Mouse (Mus musculus) lung, postnatal 10 days (tissue): ENCODE data around the gene Rab3c.

Experiments used
- DNase-seq: peaks from one replicate; pipeline ENCODE4 v3.0.0; 2021

The Rab3c gene

DNA sequence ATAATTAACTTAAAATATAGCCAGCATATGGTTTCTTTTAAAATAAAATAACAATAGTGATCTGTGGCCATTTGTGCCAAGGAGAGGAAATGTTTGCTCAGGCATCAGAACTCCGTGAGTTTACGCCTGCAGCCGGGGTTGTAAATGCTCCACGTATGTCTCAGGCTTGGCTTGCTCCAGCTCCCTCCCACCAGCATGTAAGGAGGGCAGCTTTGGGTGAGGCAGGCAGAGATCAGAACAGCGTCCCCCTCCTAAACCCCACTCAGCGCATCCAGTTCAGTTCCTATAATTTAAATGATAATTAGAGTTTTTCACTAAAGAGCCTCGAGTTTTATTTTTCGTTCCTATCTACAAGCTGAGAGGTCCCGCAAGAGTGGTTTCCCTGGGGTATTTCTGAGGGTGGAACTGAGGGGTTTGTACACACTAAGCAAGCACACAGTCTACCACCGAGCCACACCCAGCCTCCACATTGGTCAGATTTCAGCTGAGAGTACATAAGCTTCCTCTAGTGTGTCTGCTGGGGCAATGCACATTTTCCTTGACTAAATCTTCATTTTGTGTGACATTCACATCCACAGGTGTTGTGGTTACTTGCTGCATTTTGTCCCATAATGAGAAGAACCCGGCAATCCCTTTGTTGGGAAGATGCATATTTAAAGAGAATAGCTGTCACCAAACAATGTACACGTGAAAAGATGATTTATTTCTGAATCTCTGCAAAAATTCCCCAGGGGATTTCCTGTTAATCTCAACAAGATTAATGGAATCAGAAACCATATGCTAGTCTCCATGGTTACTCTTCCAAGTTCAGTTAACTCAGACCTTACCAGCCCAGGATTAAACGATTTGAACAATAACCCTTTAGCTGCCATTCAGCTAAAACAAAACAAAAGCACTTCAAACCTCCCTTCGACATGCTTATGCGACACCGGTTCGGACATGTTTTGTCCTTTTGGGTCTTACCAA, 186.8 kb downstream of the Rab3c start:
- DNase-seq = no peak

DNA sequence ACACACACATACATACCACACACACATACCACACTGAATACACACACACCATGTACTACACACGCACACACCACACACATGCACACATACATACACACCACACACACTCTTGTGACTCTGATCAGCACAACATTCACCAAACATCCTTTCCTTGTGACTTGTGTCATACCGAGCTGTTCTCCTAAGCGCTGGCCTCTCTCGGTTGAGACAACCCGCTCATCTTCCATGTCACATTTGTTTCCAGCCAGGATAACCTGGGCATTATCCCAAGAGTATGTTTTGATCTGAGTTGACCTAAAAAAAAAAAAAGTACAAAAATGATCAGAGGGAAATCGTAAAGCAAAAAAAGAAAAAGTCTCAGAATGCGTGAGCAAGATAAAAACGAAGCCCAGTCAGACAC, 196.8 kb downstream of the Rab3c start:
- no peak for DNase-seq

DNA sequence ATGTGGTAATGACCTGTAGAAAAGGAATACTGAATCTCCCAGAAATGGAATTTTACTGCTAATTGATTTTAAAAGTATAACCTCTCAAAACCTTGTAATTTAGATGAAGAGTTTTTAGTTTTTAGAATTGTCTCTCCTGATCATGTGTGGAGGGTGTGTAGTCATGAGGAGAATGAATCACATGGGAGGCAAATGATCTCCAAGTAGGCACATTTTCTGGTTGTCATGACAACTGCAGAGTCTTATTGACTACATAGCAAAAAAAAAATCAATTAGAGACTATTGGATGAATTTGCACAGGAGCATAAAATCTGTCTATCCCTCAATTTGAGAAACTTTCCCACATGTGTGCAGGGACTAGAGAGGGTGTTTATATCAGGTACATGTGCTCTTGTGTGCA, 199.6 kb downstream of the Rab3c start:
- no peak for DNase-seq

DNA sequence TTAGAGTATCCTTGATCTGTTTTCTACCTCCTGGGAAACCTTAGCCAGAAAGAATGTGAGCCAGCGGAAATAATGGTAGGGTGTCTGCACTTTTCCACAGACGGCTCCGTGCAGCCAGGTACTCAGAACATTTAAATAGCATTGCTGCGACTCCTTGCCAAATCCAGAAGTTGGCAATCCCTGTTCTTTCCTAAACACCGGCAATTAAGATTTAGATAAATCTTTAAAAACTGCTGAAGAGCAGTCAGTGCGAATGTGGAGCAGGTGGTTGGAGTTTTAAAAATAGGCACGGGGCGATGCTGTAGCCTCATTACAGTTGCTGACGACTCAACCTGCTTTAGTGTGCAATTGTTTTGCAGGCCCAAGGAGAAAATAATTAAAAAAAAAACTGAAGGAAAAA, 205.2 kb downstream of the Rab3c start:
- no peak for DNase-seq

DNA sequence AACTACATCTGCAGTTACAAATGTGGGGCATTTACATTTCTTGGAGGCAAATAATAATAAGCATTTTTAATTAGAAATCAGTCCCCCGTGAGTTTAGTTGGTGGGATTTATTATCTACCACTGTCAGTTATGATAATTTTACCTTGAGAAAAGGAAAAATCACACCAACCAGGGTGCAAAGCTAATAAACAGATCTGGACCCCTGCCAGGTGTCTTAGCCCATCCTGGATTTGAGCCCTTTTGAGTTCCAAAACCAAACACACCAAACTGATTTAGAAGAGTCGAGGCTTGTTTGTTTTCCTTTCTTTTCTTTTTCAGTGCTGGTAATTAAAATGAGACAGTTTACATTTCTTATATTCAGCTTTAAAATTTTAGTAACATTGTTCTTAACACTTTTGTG, 206.6 kb downstream of the Rab3c start:
- DNase-seq = no peak

DNA sequence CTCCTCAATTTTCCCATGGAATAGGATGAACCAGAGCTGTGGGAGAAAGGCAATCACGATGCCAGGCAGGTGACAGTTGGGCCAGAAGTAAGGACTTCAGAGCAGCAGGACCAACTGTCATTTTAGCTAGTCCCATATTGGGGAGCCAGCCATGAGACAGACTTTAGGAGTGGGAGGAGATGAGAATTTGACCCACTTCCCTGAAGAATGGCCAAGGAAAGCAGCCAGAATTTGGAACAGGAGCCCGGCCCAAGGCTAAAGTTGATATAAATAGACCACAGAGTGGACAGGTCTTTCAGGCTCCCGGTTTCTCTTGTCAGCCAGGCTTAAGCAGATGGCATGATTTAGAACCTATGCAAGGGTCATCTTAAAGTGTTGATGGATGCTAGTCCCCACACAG, 213.6 kb downstream of the Rab3c start:
- no peak for DNase-seq

DNA sequence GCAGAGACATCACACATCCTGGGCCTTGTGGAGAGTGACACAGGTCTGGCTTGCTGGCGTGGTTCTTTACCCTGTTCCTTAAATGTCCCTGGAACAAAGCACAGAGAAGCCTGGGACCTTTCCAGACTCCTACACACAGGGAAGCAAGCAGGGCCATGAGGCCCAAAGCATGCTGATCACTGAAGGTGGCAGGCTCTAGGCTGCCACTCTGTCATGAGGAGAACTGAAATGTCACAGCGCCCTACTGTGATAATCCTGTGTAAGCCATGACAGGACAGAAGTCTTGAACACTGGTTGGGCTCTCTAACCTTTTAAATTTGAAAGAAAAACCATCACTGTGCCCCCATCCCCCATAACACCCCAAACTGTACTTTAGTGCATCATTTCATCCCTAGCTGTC, 214.1 kb downstream of the Rab3c start:
- no peak for DNase-seq

DNA sequence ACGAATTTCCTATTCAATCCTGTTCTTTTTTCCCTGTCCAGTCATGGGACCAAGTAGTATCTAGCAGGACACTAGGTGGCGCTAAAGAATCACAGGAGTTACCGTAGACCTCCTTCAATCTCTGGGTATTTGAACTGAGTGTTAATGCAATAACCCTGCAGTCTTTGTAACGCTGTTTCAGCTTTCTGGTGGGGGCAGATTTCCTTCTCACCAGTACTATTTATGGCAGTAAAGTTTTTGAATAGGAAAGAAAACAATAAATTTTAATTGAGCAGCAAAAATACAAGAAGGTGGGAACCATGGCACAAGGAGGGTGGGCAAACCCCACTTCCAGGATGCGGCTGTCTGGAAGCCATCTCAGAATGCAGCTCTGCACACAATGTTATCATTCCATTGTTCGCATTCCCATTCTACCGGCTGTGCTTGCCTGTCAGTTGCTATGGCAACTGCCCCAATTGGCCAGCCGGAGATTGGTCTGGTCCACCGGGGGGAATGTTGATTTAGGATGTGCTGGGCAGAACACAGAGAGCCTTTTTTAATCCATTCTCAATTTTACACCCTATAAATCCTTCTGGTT, 217.9 kb downstream of the Rab3c start:
- DNase-seq = peak; percentile 80

DNA sequence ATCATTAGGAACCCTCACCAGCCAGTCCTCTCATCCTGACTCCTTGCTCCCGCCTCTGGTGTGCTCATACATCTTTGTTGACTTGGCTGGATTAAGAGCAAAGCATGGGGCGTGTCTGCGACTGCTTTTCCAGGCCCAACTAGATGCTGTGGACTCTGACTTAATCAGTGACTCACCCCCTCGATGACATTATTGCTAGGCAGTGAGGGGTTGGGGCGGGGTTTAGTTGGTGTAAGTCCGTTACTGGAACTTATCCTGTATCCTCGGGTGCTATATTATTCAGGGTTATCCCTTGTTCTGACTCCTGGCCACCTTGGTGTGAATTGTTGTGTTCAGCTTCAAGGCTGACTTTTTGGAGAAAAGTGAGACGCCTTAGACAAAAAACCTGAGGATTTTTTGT, 218.5 kb downstream of the Rab3c start:
- peak; percentile 4 for DNase-seq

DNA sequence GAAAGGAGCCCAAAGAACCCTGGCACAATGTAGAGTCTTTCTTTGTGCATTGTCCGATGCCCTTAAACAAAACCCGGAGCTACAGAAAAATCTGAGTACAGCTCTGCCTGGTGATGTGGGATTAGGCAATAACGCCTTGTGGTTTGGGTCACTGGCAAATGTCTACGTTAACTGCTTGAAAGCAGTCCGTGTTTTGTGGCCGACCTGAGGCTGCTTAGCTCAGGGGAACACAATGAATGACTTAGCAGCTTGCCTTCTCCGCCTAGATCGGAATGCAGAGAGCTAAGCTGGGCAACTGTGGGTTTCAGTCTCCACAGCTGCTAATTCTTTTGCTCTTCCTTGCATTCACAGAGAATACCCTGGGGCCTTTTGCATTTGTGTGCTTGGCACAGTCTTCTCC, 226.3 kb downstream of the Rab3c start:
- DNase-seq = no peak

DNA sequence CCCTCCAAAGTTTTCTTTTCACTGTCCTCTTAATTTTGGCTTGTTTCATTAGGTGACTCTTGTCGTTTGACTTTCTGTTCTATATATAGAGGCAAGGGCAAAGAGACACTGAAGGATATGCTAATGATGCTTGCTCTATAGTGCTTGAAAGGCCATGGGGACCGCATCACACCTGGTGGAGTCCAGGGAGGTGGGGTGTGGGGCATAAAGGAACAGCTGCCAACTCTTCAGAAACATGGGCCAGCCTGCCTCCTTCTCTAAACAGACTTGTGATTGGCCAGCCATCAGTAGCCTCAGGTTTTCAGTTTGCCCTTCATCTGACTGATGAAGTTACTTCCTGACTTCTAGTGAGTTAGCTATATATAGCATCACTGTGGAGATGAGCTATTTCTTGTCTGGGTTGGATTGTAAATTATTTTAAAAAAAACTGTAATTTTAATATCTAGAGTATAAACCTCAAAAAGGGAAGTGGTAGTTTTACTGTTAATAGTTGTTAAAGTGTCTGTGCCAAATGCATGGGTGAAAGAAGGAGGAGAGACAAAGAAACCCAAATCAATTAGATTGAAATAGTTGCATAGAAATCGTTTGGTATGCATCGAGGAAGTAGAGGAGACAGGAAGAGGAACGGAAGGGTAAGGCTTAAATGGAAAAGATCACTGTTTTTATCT, 231.9 kb downstream of the Rab3c start:
- DNase-seq = no peak

DNA sequence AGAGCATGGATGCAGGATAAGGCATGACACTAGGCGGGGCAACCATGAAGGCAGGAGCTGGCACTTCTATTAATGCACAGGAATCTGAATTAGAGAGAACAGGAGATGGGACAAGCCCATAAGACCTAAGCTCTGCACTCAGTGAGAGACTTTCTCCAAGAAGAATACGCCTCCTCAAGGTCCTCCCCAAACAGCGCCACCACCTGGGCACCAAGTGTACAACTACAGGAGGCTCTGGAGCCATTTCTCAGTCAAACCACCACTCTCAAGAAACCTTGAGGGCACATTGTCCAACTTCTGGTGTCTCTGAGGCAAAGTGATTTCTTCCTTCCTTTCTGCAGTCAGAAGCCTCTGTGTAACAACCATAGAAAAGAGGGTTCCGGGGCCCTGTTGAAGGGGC, 236.4 kb downstream of the Rab3c start:
- DNase-seq = no peak

DNA sequence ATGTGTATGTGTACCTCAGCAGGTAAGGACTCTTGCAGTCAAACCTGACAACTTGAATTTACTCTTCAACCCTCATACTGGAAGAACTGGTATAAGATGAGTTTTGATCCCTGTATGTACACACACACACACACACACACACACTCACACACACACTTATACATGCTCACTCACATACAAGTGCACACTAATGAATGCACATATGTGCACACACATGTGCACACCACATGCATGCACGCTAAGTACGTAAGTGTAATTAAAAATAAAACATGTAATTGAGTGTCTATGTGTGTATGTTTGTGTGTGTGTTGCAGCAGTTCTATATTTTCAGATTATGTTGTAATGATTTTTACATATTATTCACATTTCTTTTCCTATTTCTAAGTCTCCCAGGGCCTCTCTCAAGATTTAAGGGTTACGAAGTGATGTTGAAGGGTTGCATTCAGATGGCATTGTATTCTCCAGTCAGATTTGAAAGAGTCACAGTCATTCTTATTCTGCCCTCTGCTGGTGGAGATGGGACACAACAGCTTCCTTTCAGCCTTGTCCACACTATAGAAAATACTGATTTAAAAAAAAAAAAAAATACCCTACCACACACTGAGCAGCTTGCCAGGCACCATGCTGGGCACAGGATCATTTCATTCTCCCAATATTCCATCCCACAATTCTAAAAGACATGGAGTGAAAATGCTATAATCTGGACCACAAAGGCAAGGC, 240.9 kb downstream of the Rab3c start:
- peak; percentile 49 for DNase-seq

DNA sequence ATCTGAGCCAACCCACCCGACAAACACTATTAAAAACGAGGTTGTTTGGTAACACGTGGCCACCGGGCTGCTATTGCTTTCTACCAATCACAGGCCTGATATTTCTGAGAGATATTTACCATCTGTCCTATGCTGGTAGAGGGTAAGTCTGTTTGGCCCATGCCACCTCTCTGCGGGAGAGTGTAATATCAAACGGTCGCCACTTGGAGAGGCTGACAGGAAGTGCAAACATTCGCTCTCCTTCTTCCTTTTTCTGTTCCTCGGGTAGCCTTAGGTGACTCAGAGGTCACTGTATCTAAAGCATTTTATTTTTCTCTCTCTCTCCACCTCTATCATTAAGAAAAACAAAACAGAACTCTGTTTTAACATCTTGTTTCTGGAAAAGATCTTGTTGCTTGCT, 241.6 kb downstream of the Rab3c start:
- no peak for DNase-seq

DNA sequence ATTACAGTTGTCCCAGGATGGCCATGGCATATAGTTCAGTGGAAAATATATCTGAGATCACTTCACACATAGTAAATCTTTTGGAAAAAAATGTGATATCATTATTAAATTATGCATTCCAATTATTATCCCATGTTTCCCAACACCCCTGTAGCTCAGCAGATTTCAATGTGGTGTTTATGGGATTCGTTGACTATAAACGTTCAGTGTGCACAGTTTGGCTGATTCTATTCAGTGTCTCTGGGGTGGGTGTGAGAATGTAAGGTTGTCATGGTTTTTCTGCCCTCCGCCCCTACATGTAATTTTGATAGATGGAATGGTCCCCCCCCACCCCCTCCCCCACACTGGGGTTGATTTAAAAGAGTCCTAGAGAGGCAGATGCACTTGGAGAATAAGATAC, 242.3 kb downstream of the Rab3c start:
- DNase-seq = no peak

DNA sequence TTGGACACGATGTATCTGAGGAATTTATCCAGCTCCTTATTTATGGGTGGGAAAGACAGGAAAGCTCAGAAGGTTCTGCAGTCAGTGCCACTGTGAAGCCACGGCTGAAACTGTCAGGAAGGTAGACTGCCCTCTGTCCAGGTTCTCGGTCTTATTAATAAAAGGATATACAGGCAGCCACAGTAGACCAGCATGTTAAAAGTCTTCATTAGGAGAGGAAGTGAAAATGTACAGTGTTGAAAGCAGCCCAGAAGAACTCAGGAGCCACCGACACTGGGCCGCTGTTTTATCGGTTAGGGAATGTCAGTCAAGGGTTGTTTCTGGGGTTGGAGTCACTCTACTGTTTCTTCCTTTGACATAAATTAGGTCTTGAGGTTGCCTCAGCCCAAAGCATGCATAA, 245.9 kb downstream of the Rab3c start:
- no peak for DNase-seq

DNA sequence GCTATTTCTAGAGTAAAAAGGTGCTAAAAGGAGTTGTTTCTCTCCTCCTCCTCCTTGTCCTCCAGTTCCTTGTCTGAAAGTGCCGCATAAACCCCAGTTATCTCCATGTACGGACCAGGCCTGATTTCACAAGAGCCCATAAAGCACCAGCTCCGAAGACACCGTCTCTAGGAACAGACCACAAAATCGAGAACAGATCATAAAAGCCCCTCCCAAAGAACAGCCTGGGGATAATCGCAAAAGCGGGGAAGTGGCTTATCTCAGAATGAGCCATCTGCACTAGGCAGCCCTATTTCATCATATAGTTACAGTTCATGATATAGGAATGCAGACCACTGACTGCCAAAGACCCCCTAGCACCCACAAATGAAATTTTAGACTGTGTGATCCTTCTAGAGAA, 246.8 kb downstream of the Rab3c start:
- DNase-seq = no peak

DNA sequence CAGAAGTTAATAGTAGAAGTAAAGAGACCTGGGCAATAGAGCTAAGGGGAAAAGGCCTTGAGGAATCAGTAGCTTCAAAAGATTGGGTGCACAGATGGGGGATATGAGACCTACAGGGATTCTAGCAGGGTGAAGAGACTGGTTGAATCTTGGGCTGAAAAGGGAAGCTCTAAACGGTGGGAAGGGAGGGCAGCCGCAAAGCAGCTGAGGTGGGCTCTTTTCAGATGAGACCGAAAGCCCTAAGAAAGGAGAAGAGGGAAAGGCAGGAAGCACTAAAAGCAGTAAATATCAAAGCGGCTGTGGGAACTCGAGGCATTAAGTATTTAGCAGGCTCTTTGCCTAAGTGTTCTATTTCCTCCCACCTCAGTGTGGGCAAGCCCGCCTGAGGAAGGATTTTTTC, 248.9 kb downstream of the Rab3c start:
- DNase-seq = no peak

DNA sequence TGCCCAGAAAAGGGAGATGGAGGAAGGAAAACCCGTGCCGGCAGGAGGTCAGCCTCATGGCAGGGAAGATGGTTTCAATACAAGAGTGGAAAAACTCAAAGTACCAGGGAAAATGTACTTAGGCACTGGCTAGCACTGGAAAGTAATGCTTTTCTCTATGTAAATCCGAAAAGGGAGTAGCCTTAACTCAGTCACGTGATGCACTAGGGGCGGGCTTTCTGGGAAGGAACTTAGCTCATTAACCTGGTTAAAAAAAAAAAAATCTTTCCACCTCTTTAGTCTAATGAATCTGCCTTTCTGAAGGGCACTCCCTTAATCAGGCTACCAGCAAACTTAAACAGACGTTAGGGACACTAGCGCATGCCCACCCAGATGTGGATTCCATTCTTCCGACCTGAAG, 249.7 kb downstream of the Rab3c start:
- no peak for DNase-seq

DNA sequence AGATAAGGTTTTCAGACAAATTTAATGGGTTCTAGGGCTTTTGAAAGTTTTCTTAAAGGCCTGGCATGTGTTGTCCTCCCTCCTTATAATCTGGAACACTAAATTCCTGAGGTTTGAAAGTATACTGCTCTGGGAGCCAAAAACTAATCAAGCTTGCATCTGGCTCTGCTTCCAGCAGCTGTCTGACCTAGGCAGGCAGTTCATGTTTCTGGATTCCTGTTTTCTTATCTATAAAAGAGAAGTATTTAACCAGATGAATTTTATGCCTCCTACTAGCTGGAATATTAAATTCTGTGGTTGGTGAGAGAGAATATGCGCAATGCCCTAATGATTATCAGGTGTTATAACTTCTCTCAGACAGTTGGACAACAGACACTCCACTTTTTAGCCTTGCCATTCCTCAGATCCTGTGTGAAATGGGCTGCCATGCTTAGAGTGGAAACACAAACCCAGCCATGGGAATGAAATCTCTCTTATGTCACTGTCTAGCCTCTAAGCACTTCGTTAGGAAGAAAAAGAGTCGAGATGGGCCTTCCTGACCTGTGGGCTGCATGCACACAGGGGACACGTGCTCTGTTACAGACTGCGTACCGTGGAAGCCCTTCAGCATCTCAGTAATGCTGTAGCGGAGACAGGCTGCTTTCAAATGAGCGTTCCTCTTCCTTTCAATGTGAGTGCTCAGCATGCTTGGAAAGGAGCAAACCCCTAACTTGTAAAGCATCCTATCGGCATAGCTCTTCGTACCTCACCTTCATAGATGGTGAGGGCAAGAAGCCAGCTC, 256.2 kb downstream of the Rab3c start:
- DNase-seq = no peak

DNA sequence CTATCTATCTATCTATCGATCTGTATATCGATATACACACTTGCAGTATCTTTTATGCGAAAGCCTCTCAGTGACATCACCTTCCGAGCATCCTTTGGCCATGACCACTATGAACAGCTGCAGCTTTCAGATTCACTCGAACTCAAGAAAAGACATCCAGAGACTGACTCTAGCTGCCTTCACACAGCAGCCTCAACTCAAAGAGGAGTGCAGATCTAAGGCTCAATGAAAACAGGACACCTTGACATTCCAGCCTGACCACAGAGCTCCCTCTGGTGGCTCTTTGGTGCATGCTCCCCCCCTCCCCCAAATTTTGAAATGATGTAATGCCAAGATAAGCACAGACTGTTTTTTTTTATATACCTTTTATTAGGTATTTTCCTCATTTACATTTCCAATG, 257.8 kb downstream of the Rab3c start:
- DNase-seq = peak; percentile 6

DNA sequence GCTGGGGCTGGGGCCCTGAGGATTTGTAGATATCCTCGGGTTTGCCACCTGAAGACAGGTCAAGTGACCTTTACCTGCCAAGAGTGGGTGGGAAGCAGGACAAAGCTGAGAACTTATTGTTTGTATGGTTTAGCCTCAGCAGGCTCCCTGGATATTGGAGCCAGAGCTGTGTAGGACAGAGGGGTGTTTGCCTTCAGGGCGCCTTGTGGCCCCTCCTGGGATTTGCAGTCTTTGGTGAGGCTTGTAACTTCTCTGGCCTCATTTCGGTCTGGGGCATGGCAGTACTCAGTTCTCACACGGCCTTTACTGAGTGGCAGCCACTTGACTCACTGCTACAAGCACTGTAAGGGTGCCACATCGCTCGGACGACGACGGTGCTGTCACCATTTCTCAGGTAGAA, 261.0 kb downstream of the Rab3c start:
- DNase-seq = no peak
